Mouse (Mus musculus): ENCODE data around the gene Nmnat3. TPM values are rescaled to one million over a fixed set of nuclear protein-coding genes. Genes with fewer than 3 reads are reported as not detected.
A peak's percentile ranks its signal among the peaks of the same experiment; 100 is the strongest.

Nmnat3 gene
- total RNA-seq, 1 experiment from 2014 or later: 15.1 TPM

DNA sequence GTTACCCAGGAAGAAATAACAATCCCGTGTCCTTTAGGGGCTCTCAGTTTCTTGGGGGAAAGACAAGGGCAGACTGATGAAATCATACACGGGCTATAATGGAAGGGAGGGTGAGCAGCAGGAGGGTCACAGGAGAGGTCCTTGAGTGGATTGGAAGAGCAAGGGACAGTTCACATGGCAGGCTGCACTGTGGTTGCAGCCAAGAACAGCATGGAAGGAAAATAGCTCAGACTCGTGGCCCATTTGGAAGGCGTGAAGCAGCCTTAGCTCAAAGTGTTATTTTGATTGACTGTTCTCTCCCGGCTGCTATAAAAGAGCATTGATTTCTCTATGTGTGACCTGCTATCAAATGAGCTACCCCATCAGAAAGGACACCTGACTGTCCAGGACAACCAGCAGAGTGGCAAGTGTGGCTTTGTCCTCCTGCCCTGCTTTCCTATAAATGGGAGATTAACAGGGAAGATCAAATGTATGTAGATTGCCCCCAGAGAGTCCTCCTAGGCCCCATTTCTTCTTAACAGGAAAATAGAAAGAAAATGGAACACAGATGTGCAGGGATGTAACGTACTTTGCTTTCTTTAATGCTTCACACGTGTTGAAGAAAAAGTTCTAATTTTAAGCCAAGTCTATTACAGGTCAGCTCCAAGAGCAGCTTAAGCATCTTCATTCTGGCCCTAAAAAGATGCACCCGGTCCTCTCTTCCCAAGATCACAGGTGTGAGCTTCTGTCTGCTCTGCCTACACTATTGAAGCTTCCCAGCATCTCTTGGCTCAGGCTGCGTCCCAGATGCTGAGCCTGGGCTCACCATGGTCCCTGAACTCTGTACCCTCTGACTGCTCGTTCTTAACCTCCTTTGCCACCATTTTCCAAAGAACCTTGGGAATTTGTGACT, 100.8 kb downstream of the Nmnat3 start:
- no peak for ATAC-seq (replicated peaks in 1 of 2; ENCODE audit: insufficient read depth in 1 of 2, low FRiP score in 2 of 2, low TSS enrichment in 1 of 2, low read depth in 1 of 2, poor library complexity in 2 of 2, severe bottlenecking in 2 of 2)

DNA sequence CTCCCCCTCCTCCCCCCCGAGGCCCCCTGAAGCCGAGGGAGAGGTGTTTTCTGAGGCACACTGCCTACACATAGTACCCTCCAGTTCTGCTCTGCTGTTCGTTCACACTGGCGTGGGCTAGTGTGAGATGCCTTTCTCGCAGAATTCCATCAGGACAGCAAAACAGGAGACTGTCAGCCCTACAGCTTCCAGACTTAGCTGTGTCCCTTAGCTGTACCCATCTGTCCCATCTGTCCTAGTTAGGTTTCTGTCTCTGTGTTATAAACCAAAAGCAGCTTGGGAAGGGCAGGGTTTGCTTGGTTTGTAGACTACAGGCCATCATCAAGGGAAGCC, 101.4 kb downstream of the Nmnat3 start:
- ATAC-seq (replicated peaks in 1 of 2; ENCODE audit: insufficient read depth in 1 of 2, low FRiP score in 2 of 2, low TSS enrichment in 1 of 2, low read depth in 1 of 2, poor library complexity in 2 of 2, severe bottlenecking in 2 of 2): no peak

GRCm38 (mm10) chr9:98393496-98393895, 106.3 kb downstream of the Nmnat3 start:
- no peak for ATAC-seq (replicated peaks in 1 of 2; ENCODE audit: insufficient read depth in 1 of 2, low FRiP score in 2 of 2, low TSS enrichment in 1 of 2, low read depth in 1 of 2, poor library complexity in 2 of 2, severe bottlenecking in 2 of 2)

DNA sequence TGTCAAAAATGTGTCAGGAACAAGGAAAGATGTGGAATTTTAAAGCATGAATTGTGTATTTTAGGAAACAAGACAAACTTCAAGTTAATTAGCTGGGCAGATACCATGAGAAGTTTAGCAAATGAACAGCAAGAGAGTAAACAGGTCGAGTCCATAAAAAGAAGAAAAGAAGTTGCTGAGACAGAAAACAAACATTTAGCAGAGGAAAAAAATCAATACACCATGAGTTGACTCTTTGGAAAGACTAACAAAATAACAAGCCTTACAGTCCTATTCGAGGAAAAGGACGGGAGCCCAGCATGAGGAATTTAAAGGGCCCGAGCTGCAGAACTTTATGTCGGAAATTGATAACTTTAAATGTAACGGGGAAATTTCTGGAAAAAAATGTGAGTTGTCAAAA, 110.0 kb downstream of the Nmnat3 start:
- no peak for ATAC-seq (replicated peaks in 1 of 2; ENCODE audit: insufficient read depth in 1 of 2, low FRiP score in 2 of 2, low TSS enrichment in 1 of 2, low read depth in 1 of 2, poor library complexity in 2 of 2, severe bottlenecking in 2 of 2)

DNA sequence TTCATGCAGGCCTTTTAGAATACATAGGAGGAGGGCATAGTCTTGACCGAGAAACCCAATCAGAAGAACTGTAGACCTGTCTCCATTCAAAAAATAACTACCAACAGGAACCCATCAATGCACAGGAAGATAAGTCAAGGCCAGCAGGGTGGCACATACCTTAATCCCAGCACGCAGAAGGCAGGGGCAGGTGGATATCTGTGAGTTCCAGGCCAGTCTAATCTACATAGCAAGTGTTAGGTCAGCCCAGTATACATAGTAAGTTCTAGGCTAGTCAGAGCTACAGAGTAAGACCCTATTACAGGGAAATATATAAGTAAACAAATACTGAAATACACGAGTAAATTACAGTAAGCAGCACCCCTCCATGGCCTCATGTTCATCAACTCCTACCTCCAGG, 110.6 kb downstream of the Nmnat3 start:
- ATAC-seq (replicated peaks in 1 of 2; ENCODE audit: insufficient read depth in 1 of 2, low FRiP score in 2 of 2, low TSS enrichment in 1 of 2, low read depth in 1 of 2, poor library complexity in 2 of 2, severe bottlenecking in 2 of 2): no peak

GRCm38 (mm10) chr9:98400185-98400894, 113.1 kb downstream of the Nmnat3 start:
- ATAC-seq (replicated peaks in 1 of 2; ENCODE audit: insufficient read depth in 1 of 2, low FRiP score in 2 of 2, low TSS enrichment in 1 of 2, low read depth in 1 of 2, poor library complexity in 2 of 2, severe bottlenecking in 2 of 2): no peak

DNA sequence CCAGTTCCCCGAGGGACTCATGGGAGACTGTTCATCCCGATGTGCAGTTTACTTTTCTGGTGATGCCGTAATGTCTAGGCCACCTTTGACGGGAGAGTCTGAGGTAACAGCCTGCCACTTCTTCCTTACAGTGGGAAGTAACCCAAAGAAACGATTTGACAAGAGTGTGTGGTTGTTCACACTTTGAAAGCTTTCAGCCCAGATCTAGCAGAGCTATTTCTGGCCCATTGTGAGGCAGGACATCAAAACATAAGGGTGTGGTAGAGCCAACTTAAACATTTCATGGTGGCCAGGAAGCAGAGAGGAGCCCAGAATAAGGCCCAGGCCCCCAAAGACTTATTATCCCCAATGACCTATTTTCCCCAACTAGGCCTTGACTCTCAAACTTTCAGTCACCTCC, 114.4 kb downstream of the Nmnat3 start:
- ATAC-seq (replicated peaks in 1 of 2; ENCODE audit: insufficient read depth in 1 of 2, low FRiP score in 2 of 2, low TSS enrichment in 1 of 2, low read depth in 1 of 2, poor library complexity in 2 of 2, severe bottlenecking in 2 of 2): no peak

DNA sequence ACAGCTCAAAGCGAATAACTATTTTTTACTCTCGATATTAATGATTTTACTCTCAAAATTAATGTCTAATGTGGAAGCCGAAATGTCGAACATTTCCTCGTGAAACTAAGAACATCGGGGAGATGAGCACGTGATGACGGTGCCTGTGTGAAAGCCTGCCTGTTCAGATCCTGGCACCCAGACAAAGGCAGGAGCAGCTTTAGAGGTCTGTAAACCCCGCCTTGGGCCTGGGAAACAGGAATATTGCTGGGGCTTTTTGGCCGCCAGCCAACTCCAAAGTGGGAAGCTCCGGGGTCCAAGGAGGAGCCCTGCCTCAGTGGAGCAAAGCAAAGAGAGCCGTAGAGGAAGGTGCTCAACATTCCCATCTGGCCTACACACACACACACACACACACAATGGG, 120.5 kb downstream of the Nmnat3 start:
- no peak for ATAC-seq (replicated peaks in 1 of 2; ENCODE audit: insufficient read depth in 1 of 2, low FRiP score in 2 of 2, low TSS enrichment in 1 of 2, low read depth in 1 of 2, poor library complexity in 2 of 2, severe bottlenecking in 2 of 2)

DNA sequence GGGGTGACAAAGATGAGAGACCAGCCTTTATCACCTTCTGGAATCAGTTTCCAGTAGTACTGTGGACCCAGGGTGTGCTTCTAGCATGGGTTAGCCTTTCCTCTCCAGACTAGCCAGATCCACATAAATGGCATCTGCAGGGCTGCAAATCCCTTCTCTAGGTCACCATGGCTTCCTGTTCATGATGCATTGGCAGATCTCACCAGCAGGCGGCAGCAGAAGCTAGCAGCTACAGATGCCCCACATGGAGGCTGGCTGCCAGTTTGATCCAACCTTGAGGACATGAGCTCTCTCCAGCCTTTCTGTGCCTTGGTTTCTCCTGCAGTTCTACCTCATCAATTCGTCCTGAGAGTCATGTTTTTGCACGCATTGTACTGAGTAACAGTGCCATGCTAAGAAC, 121.9 kb downstream of the Nmnat3 start:
- peak; percentile 81 to 84 for ATAC-seq (replicated peaks in 1 of 2; ENCODE audit: insufficient read depth in 1 of 2, low FRiP score in 2 of 2, low TSS enrichment in 1 of 2, low read depth in 1 of 2, poor library complexity in 2 of 2, severe bottlenecking in 2 of 2)

- no peak for ATAC-seq (replicated peaks in 1 of 2; ENCODE audit: insufficient read depth in 1 of 2, low FRiP score in 2 of 2, low TSS enrichment in 1 of 2, low read depth in 1 of 2, poor library complexity in 2 of 2, severe bottlenecking in 2 of 2)
Observed at GRCm38 (mm10) chr9:98415427-98415826, 128.2 kb downstream of the Nmnat3 start.

- ATAC-seq (replicated peaks in 1 of 2; ENCODE audit: insufficient read depth in 1 of 2, low FRiP score in 2 of 2, low TSS enrichment in 1 of 2, low read depth in 1 of 2, poor library complexity in 2 of 2, severe bottlenecking in 2 of 2): peak; percentile 56 to 82; a peak in 3 of 4 replicates
Observed at GRCm38 (mm10) chr9:98417919-98418318, 130.7 kb downstream of the Nmnat3 start.

GRCm38 (mm10) chr9:98418346-98418745, 131.1 kb downstream of the Nmnat3 start:
- ATAC-seq (replicated peaks in 1 of 2; ENCODE audit: insufficient read depth in 1 of 2, low FRiP score in 2 of 2, low TSS enrichment in 1 of 2, low read depth in 1 of 2, poor library complexity in 2 of 2, severe bottlenecking in 2 of 2): no peak

DNA sequence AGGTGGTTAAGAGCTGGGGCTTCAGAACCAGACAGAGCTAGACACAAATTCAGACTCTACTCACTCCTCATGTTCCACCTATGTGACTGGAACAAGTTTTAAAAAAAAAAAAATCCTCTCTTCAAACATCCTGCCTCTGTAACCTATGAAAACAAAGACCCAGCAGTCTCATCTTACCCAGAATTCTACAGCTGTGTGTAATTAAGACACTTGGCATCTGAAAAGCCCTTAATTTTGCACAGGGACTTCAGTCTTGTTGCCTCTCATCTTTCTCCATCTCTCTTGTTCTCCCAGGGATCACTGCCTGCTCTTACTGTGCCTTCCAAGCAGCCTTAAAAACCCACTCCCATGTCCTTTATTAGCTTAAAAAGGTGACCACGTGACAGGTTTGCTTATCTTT, 133.4 kb downstream of the Nmnat3 start:
- no peak for ATAC-seq (replicated peaks in 1 of 2; ENCODE audit: insufficient read depth in 1 of 2, low FRiP score in 2 of 2, low TSS enrichment in 1 of 2, low read depth in 1 of 2, poor library complexity in 2 of 2, severe bottlenecking in 2 of 2)

- ATAC-seq (replicated peaks in 1 of 2; ENCODE audit: insufficient read depth in 1 of 2, low FRiP score in 2 of 2, low TSS enrichment in 1 of 2, low read depth in 1 of 2, poor library complexity in 2 of 2, severe bottlenecking in 2 of 2): no peak
Observed at GRCm38 (mm10) chr9:98421903-98422302, 134.7 kb downstream of the Nmnat3 start.

DNA sequence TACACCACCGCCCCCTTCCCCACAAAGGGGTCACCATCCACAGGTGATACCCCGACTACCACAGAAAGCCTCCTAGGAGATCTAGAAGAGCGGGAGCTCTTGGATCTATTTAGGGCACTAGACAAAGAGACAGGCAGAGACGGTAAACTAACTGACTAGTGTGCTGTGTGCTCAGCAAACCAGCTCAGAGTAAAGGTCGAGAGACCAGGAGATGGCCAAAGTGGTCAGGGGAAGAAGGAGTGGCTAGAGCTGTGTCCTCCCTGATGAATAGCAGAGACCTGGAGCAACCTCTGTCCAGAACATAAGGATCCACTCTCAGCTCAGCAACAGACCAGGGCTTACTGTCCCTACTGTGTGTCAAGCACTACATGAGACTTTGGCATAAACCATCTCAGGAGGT, 135.4 kb downstream of the Nmnat3 start, which contains the start of gene Rbp1:
TSS of gene Rbp1 (plus strand) at position 306 of the 400 bp plus-strand sequence.
- no peak for ATAC-seq (replicated peaks in 1 of 2; ENCODE audit: insufficient read depth in 1 of 2, low FRiP score in 2 of 2, low TSS enrichment in 1 of 2, low read depth in 1 of 2, poor library complexity in 2 of 2, severe bottlenecking in 2 of 2)

DNA sequence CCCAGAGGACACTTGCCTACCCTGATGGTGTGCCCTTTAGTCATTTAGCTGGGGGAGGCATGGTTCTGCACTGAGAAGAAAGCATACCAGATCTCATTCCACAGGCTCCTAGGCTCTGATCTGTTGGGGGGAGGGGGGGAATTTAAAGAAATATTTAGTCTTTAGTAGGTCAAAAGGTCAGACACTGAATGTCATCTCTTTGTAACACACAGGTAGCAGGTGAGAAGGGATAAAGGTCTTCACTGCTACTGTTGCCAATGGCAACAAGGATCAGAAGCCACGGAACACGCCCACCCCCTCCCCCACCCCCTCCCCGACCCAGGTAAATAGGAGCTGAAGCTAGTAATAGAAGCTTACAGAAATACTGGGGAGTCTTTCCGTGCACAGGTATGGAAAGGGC, 136.5 kb downstream of the Nmnat3 start:
- ATAC-seq (replicated peaks in 1 of 2; ENCODE audit: insufficient read depth in 1 of 2, low FRiP score in 2 of 2, low TSS enrichment in 1 of 2, low read depth in 1 of 2, poor library complexity in 2 of 2, severe bottlenecking in 2 of 2): no peak

GRCm38 (mm10) chr9:98424291-98424690, 137.1 kb downstream of the Nmnat3 start:
- ATAC-seq (replicated peaks in 1 of 2; ENCODE audit: insufficient read depth in 1 of 2, low FRiP score in 2 of 2, low TSS enrichment in 1 of 2, low read depth in 1 of 2, poor library complexity in 2 of 2, severe bottlenecking in 2 of 2): no peak

DNA sequence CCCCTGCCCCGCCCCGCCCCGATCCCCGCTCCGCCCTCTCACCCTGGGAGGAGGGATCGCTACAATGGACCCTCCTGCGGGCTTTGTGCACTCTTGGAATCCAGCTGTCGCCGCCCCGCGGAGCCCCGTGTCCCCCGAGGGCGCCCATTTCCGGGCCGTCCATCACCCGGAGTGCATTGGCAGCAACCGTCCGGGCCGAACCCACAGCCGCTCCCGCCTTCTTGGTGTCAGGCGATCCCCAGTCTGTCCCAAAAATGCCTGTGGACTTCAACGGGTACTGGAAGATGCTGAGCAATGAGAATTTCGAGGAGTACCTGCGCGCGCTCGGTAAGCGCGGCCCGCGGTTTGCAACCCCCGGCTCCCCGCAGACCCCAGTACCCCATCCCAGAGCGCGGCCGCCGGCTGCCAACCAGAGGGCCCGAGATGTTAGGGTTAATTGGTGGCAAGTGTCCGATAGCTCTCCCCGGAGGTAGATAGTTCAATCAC, 137.5 kb downstream of the Nmnat3 start:
- ATAC-seq (replicated peaks in 1 of 2; ENCODE audit: insufficient read depth in 1 of 2, low FRiP score in 2 of 2, low TSS enrichment in 1 of 2, low read depth in 1 of 2, poor library complexity in 2 of 2, severe bottlenecking in 2 of 2): peak; percentile 73 to 74

All from hematopoietic stem cell, adult 5-6 weeks (primary cell).